Mouse (Mus musculus) hindbrain, embryonic 16.5 days (tissue): ENCODE data around the gene Olfr1218. TPM values are rescaled to one million over a fixed set of nuclear protein-coding genes. Genes with fewer than 3 reads are reported as not detected.
"Not testable (repeated sequence)": the region's sequence is repeated elsewhere in the genome, so short reads cannot be mapped to it uniquely, and the experiment has no call there.

ENCODE experiments used
- ATAC-seq: fragments of 200-750 bp; cut with Nextera tagmentation; 2 replicates; pipeline ENCODE4 v1.8.0; 2017; ENCODE audit warnings: moderate TSS enrichment, moderate library complexity
- H3K27ac ChIP-seq: fragments of 300-500 bp; sonication (generic); 2 replicates; pipeline ENCODE4 v1.5.1; 2014; ENCODE audit warnings: low read depth, mild to moderate bottlenecking, control low read depth, low read length, moderate library complexity
- H3K27me3 ChIP-seq: fragments of 300-500 bp; sonication (generic); replicated peaks from 2 replicates; pipeline ENCODE4 v1.6.1; 2014; ENCODE audit warnings: low read length; ENCODE audit not compliant: control insufficient read depth, insufficient read depth
- H3K36me3 ChIP-seq: fragments of 300-500 bp; sonication (generic); 2 replicates; pipeline ENCODE4 v1.6.1; 2014; ENCODE audit warnings: mild to moderate bottlenecking, low read length, moderate library complexity, mixed read lengths; ENCODE audit not compliant: control insufficient read depth, insufficient read depth
- H3K4me1 ChIP-seq: fragments of 300-500 bp; sonication (generic); 2 replicates; pipeline ENCODE4 v1.6.1; 2014; ENCODE audit warnings: low read depth, low read length; ENCODE audit not compliant: control insufficient read depth, insufficient read depth
- H3K4me2 ChIP-seq: fragments of 300-500 bp; sonication (generic); 2 replicates; pipeline ENCODE4 v1.6.1; 2014; ENCODE audit warnings: mild to moderate bottlenecking, low read length, control low read depth, moderate library complexity
- H3K4me3 ChIP-seq: fragments of 300-500 bp; sonication (generic); 2 replicates; pipeline ENCODE4 v1.5.1; 2014; ENCODE audit warnings: mild to moderate bottlenecking, low read length, control low read depth, moderate library complexity
- H3K9ac ChIP-seq: fragments of 300-500 bp; sonication (generic); 2 replicates; pipeline ENCODE4 v1.6.1; 2014; ENCODE audit warnings: low read depth, mild to moderate bottlenecking, control low read depth, low read length, moderate library complexity
- H3K9me3 ChIP-seq: fragments of 300-500 bp; sonication (generic); 2 replicates; pipeline ENCODE4 v1.6.1; 2014; ENCODE audit warnings: mild to moderate bottlenecking, low read length, moderate library complexity; ENCODE audit not compliant: control insufficient read depth
- WGBS: fragments of 180-500 bp; shearing (Covaris S2); extraction: QIAGEN DNeasy Blood & Tissue Kit; methylation state at CpG from one replicate; pipeline ENCODE4 v1.1.7; 2014; 5-methylcytosine and 5-hydroxymethylcytosine counted together
- polyA plus RNA-seq: library from polyadenylated mRNA; unstranded; fragments of >200 nt; fragmentation: Nextera tagmentation; extraction: Ambion mirVana; gene quantifications from 2 replicates; pipeline ENCODE4 v1.2.1, GENCODE M21; 2015

Gene Olfr1218
- not detected in 2 replicates for polyA plus RNA-seq

GRCm38 (mm10) chr2:89061087-89061486 is at the start of gene Olfr1218:
TSS of gene Olfr1218 (minus strand) at chr2:89061187.
- Histone ChIP-seq H3K27ac (no peak within 1 kb of the TSS), H3K27me3 (no peaks in the 10 kb centered on the region), H3K4me1 (no peaks in the 10 kb centered on the region), H3K4me2 (no peak within 1 kb of the TSS), H3K36me3 (no peaks in the 10 kb centered on the region), H3K9me3 (no peaks in the 10 kb centered on the region), H3K9ac (no peak within 1 kb of the TSS), H3K4me3 (no peak within 1 kb of the TSS)
- no peak for ATAC-seq

- H3K9me3 ChIP-seq = no peaks in the 10 kb centered on the region
- no peak within 1 kb of the TSS for H3K9ac ChIP-seq
- no peaks in the 10 kb centered on the region for H3K4me1 ChIP-seq
- H3K36me3 ChIP-seq = no peaks in the 10 kb centered on the region
- 78% methylated on average over 3 of the region's 3 CpGs for WGBS
- H3K27ac ChIP-seq = no peak within 1 kb of the TSS
- no peak within 1 kb of the TSS for H3K4me3 ChIP-seq
- H3K27me3 ChIP-seq = no peaks in the 10 kb centered on the region
- H3K4me2 ChIP-seq = no peak within 1 kb of the TSS
- ATAC-seq = no peak
Measured at GRCm38 (mm10) chr2:89106735-89107134, 45.7 kb upstream of the Olfr1218 start, which contains the start of gene Olfr1220. TSS of gene Olfr1220 (minus strand) at chr2:89106835.

- H3K4me3 ChIP-seq = no peak overlapping the region
- no peaks in the 10 kb centered on the region for H3K36me3 ChIP-seq
- no peak overlapping the region for H3K4me2 ChIP-seq
- H3K27ac ChIP-seq = no peak overlapping the region
- H3K27me3 ChIP-seq = no peaks in the 10 kb centered on the region
- no peaks in the 10 kb centered on the region for H3K9me3 ChIP-seq
- H3K9ac ChIP-seq = no peak overlapping the region
- ATAC-seq = no peak
- H3K4me1 ChIP-seq = no peaks in the 10 kb centered on the region
Measured at GRCm38 (mm10) chr2:89105651-89106050, 44.7 kb upstream of the Olfr1218 start.

GRCm38 (mm10) chr2:89093848-89094247 is 32.9 kb upstream of the Olfr1218 start:
- H3K9me3 ChIP-seq = no peaks in the 10 kb centered on the region
- no peak overlapping the region for H3K4me3 ChIP-seq
- H3K27ac ChIP-seq = no peak overlapping the region
- no peak overlapping the region for H3K9ac ChIP-seq
- H3K4me1 ChIP-seq = no peaks in the 10 kb centered on the region
- no peak for ATAC-seq
- WGBS = 100% methylated on average over 1 of the region's 1 CpGs
- H3K36me3 ChIP-seq = no peaks in the 10 kb centered on the region
- no peak overlapping the region for H3K4me2 ChIP-seq
- no peaks in the 10 kb centered on the region for H3K27me3 ChIP-seq

GRCm38 (mm10) chr2:89083413-89083812 is 22.4 kb upstream of the Olfr1218 start, which contains the start of gene Olfr1219:
TSS of gene Olfr1219 (minus strand) at chr2:89083513.
- H3K4me3 ChIP-seq = no peak within 1 kb of the TSS
- ATAC-seq = no peak
- no peaks in the 10 kb centered on the region for H3K4me1 ChIP-seq
- 65% methylated on average over 1 of the region's 1 CpGs for WGBS
- no peak within 1 kb of the TSS for H3K9ac ChIP-seq
- H3K27ac ChIP-seq = no peak within 1 kb of the TSS
- no peaks in the 10 kb centered on the region for H3K9me3 ChIP-seq
- H3K4me2 ChIP-seq = no peak within 1 kb of the TSS
- no peaks in the 10 kb centered on the region for H3K36me3 ChIP-seq
- no peaks in the 10 kb centered on the region for H3K27me3 ChIP-seq

- H3K4me2 ChIP-seq = no peak overlapping the region
- H3K36me3 ChIP-seq = no peaks in the 10 kb centered on the region
- H3K27me3 ChIP-seq = no peaks in the 10 kb centered on the region
- no peak for ATAC-seq
- no peak overlapping the region for H3K4me3 ChIP-seq
- H3K4me1 ChIP-seq = no peaks in the 10 kb centered on the region
- H3K9ac ChIP-seq = no peak overlapping the region
- no peak overlapping the region for H3K27ac ChIP-seq
- H3K9me3 ChIP-seq = no peaks in the 10 kb centered on the region
Measured at GRCm38 (mm10) chr2:89081487-89081886, 20.5 kb upstream of the Olfr1218 start.

- 75% methylated on average over 2 of the region's 2 CpGs for WGBS
- Histone ChIP-seq H3K36me3 (no peaks in the 10 kb centered on the region), H3K4me2 (no peak within 1 kb of the TSS), H3K9ac (no peak within 1 kb of the TSS), H3K27ac (no peak within 1 kb of the TSS), H3K9me3 (no peaks in the 10 kb centered on the region), H3K27me3 (no peaks in the 10 kb centered on the region), H3K4me1 (no peaks in the 10 kb centered on the region), H3K4me3 (no peak within 1 kb of the TSS)
- ATAC-seq = no peak
Measured at GRCm38 (mm10) chr2:89031965-89032364, 29.0 kb downstream of the Olfr1218 start, which contains the start of gene Olfr1217. TSS of gene Olfr1217 (minus strand) at chr2:89032065.

- not testable (repeated sequence) for H3K9ac ChIP-seq, H3K27me3 ChIP-seq, H3K27ac ChIP-seq, ATAC-seq, H3K4me3 ChIP-seq, H3K4me1 ChIP-seq, H3K4me2 ChIP-seq, H3K9me3 ChIP-seq, H3K36me3 ChIP-seq
- 76% methylated on average over 3 of the region's 3 CpGs for WGBS
Measured at GRCm38 (mm10) chr2:89021436-89021835, 39.6 kb downstream of the Olfr1218 start.

GRCm38 (mm10) chr2:89018240-89018639 is 42.7 kb downstream of the Olfr1218 start, which contains the start of gene Olfr1216:
TSS of gene Olfr1216 (minus strand) at chr2:89018340.
- H3K9me3 ChIP-seq = no peaks in the 10 kb centered on the region
- H3K4me3 ChIP-seq = no peak within 1 kb of the TSS
- no peak within 1 kb of the TSS for H3K27ac ChIP-seq
- no peak for ATAC-seq
- WGBS = 88% methylated on average over 1 of the region's 1 CpGs
- no peaks in the 10 kb centered on the region for H3K4me1 ChIP-seq
- no peak within 1 kb of the TSS for H3K4me2 ChIP-seq
- no peak within 1 kb of the TSS for H3K9ac ChIP-seq
- H3K27me3 ChIP-seq = no peaks in the 10 kb centered on the region
- no peaks in the 10 kb centered on the region for H3K36me3 ChIP-seq

GRCm38 (mm10) chr2:89006873-89007272 is 54.1 kb downstream of the Olfr1218 start, which contains the start of gene Olfr1215:
TSS of gene Olfr1215 (minus strand) at chr2:89006973.
- no peak for ATAC-seq
- Histone ChIP-seq H3K27me3 (no peaks in the 10 kb centered on the region), H3K4me1 (no peaks in the 10 kb centered on the region), H3K9me3 (no peaks in the 10 kb centered on the region), H3K36me3 (no peaks in the 10 kb centered on the region), H3K4me3 (no peak within 1 kb of the TSS), H3K9ac (no peak within 1 kb of the TSS), H3K4me2 (no peak within 1 kb of the TSS), H3K27ac (no peak within 1 kb of the TSS)
- 67% methylated on average over 2 of the region's 2 CpGs for WGBS
